Mouse (Mus musculus) MEL (cell line): ENCODE results near the gene Atg7. TPM values are rescaled to one million over a fixed set of nuclear protein-coding genes. Genes with fewer than 3 reads are reported as not detected.

Experiments used
- DNase-seq: peaks from one replicate; pipeline ENCODE4 v3.0.0; 2011; ENCODE audit warnings: low read depth, low spot score
- H3K27ac ChIP-seq: 2 replicates; pipeline ENCODE4 v1.5.1; 2012; ENCODE audit warnings: low read depth, mild to moderate bottlenecking, control low read depth, low read length, moderate library complexity; ENCODE audit not compliant: control insufficient read depth
- H3K27me3 ChIP-seq, 2 experiments: fragments of 150-350 bp in 1 of 2; sonication (generic) in 1 of 2; 2 replicates each; pipeline ENCODE4 v1.6.1; 2012; ENCODE audit warnings: low read length in 2 of 2, mild to moderate bottlenecking in 2 of 2, improper control_type of control experiment in 1 of 2, moderate library complexity in 1 of 2; ENCODE audit not compliant: insufficient read depth in 2 of 2, control insufficient read depth in 1 of 2
- H3K36me3 ChIP-seq, 2 experiments: 2 replicates each; pipeline ENCODE4 v1.6.1; 2012 to 2014; ENCODE audit warnings: low read length in 2 of 2, improper control_type of control experiment in 1 of 2, inconsistent platforms in 1 of 2, mild to moderate bottlenecking in 1 of 2; ENCODE audit not compliant: insufficient read depth in 2 of 2, control insufficient read depth in 1 of 2
- H3K4me1 ChIP-seq, 2 experiments: fragments of 150-350 bp in 1 of 2; sonication (generic) in 1 of 2; 2 replicates each; pipeline ENCODE4 v1.6.1; 2012; ENCODE audit warnings: low read length in 2 of 2, improper control_type of control experiment in 1 of 2, mild to moderate bottlenecking in 1 of 2; ENCODE audit not compliant: insufficient read depth in 2 of 2, control insufficient read depth in 1 of 2
- H3K4me3 ChIP-seq, 2 experiments: fragments of 150-350 bp in 1 of 2; sonication (generic) in 1 of 2; 2 replicates each; pipeline ENCODE4 v1.5.1; 2012; ENCODE audit warnings: low read depth in 2 of 2, low read length in 2 of 2, mild to moderate bottlenecking in 2 of 2, moderate library complexity in 2 of 2, control low read depth in 1 of 2, improper control_type of control experiment in 1 of 2; ENCODE audit not compliant: control insufficient read depth in 1 of 2, insufficient read depth in 1 of 2
- H3K79me2 ChIP-seq: 2 replicates; pipeline ENCODE4 v1.6.1; 2012; ENCODE audit warnings: mild to moderate bottlenecking, low read length, moderate library complexity; ENCODE audit not compliant: control insufficient read depth, poor library complexity, insufficient read depth
- H3K9ac ChIP-seq: 2 replicates; pipeline ENCODE4 v1.6.1; 2012; ENCODE audit warnings: low read depth, mild to moderate bottlenecking, control low read depth, low read length, moderate library complexity; ENCODE audit not compliant: control insufficient read depth, poor library complexity, severe bottlenecking
- H3K9me3 ChIP-seq: fragments of 150-350 bp; sonication (generic); replicated peaks from 2 replicates; pipeline ENCODE4 v1.6.1; 2012; ENCODE audit warnings: mild to moderate bottlenecking, low read length, improper control_type of control experiment, moderate library complexity; ENCODE audit not compliant: insufficient read depth
- BHLHE40 ChIP-seq: IDR thresholded peaks from 2 replicates; pipeline ENCODE4 v1.6.1; 2012; ENCODE audit warnings: low read depth, mild to moderate bottlenecking, inconsistent platforms, low read length, improper control_type of control experiment, borderline replicate concordance
- CTCF ChIP-seq, 3 experiments: IDR thresholded peaks in 2 of 3; conservative IDR thresholded peaks in 1 of 3; 2 replicates each; pipeline ENCODE4 v1.5.1; 2011 to 2012; ENCODE audit warnings: low read length in 3 of 3, low read depth in 2 of 3, mild to moderate bottlenecking in 2 of 3, improper control_type of control experiment in 1 of 3, inconsistent platforms in 1 of 3, mixed read lengths in 1 of 3, moderate library complexity in 1 of 3; ENCODE audit not compliant: control insufficient read depth in 1 of 3, insufficient read depth in 1 of 3, poor library complexity in 1 of 3, severe bottlenecking in 1 of 3
- E2F4 ChIP-seq: IDR thresholded peaks from 2 replicates; pipeline ENCODE4 v1.6.1; 2011; ENCODE audit warnings: low read depth, low read length, improper control_type of control experiment, borderline replicate concordance
- EP300 ChIP-seq, 2 experiments: IDR thresholded peaks; 2 replicates each; pipeline ENCODE4 v1.6.1; 2011; ENCODE audit warnings: improper control_type of control experiment in 2 of 2, low read length in 2 of 2, low read depth in 1 of 2, mild to moderate bottlenecking in 1 of 2
- ETS1 ChIP-seq: IDR thresholded peaks from 2 replicates; pipeline ENCODE4 v1.6.1; 2012; ENCODE audit warnings: low read depth, mild to moderate bottlenecking, inconsistent platforms, low read length, improper control_type of control experiment, moderate library complexity
- GABPA ChIP-seq: IDR thresholded peaks from 2 replicates; pipeline ENCODE4 v1.6.1; 2012; ENCODE audit warnings: low read depth, mild to moderate bottlenecking, inconsistent platforms, low read length, improper control_type of control experiment, moderate library complexity
- HCFC1 ChIP-seq: IDR thresholded peaks from 2 replicates; pipeline ENCODE4 v1.6.1; 2012; ENCODE audit warnings: low read depth, mild to moderate bottlenecking, inconsistent platforms, low read length, improper control_type of control experiment, moderate library complexity
- JUND ChIP-seq: IDR thresholded peaks from 2 replicates; pipeline ENCODE4 v1.6.1; 2011; ENCODE audit warnings: low read depth, mild to moderate bottlenecking, improper control_type of control experiment, low read length
- MAFK ChIP-seq: IDR thresholded peaks from 2 replicates; pipeline ENCODE4 v1.6.1; 2011; ENCODE audit warnings: low read depth, mild to moderate bottlenecking, low read length, improper control_type of control experiment, borderline replicate concordance
- MAZ ChIP-seq: IDR thresholded peaks from 2 replicates; pipeline ENCODE4 v1.6.1; 2012; ENCODE audit warnings: low read depth, mild to moderate bottlenecking, inconsistent platforms, low read length, improper control_type of control experiment
- MXI1 ChIP-seq: IDR thresholded peaks from 2 replicates; pipeline ENCODE4 v1.6.1; 2011; ENCODE audit warnings: mild to moderate bottlenecking, low read depth, low read length, improper control_type of control experiment
- MYC ChIP-seq: IDR thresholded peaks from 2 replicates; pipeline ENCODE4 v1.6.1; 2011; ENCODE audit warnings: low read depth, mild to moderate bottlenecking, low read length, improper control_type of control experiment, moderate library complexity
- POLR2AphosphoS2 ChIP-seq: IDR thresholded peaks from 2 replicates; pipeline ENCODE4 v1.6.1; 2011; ENCODE audit warnings: low read length, improper control_type of control experiment
- POLR2AphosphoS5 ChIP-seq: IDR thresholded peaks from 2 replicates; pipeline ENCODE4 v1.6.1; 2012; ENCODE audit warnings: low read depth, borderline replicate concordance, mild to moderate bottlenecking, inconsistent platforms, low read length, moderate library complexity, mixed read lengths
- RAD21 ChIP-seq: IDR thresholded peaks from 2 replicates; pipeline ENCODE4 v1.6.1; 2011; ENCODE audit warnings: mild to moderate bottlenecking, low read depth, low read length, improper control_type of control experiment
- RCOR1 ChIP-seq: IDR thresholded peaks from 2 replicates; pipeline ENCODE4 v1.6.1; 2012; ENCODE audit warnings: low read depth, mild to moderate bottlenecking, inconsistent platforms, low read length, improper control_type of control experiment
- SIN3A ChIP-seq: IDR thresholded peaks from 2 replicates; pipeline ENCODE4 v1.6.1; 2012; ENCODE audit warnings: low read length, improper control_type of control experiment, inconsistent platforms
- SMC3 ChIP-seq: IDR thresholded peaks from 2 replicates; pipeline ENCODE4 v1.6.1; 2011; ENCODE audit warnings: low read depth, low read length, improper control_type of control experiment
- TCF12 ChIP-seq: IDR thresholded peaks from 2 replicates; pipeline ENCODE4 v1.6.1; 2014; ENCODE audit warnings: low read depth, mild to moderate bottlenecking, inconsistent platforms, low read length, improper control_type of control experiment, moderate library complexity
- UBTF ChIP-seq: IDR thresholded peaks from 2 replicates; pipeline ENCODE4 v1.6.1; 2012; ENCODE audit warnings: low read depth, mild to moderate bottlenecking, inconsistent platforms, low read length, improper control_type of control experiment, moderate library complexity, borderline replicate concordance; ENCODE audit not compliant: insufficient read depth
- ZKSCAN1 ChIP-seq: IDR thresholded peaks from 2 replicates; pipeline ENCODE4 v1.6.1; 2012; ENCODE audit warnings: low read depth, mild to moderate bottlenecking, inconsistent platforms, low read length, improper control_type of control experiment, moderate library complexity
- ZMIZ1 ChIP-seq: IDR thresholded peaks from 2 replicates; pipeline ENCODE4 v1.6.1; 2012; ENCODE audit warnings: low read depth, mild to moderate bottlenecking, inconsistent platforms, low read length, improper control_type of control experiment, moderate library complexity
- polyA plus RNA-seq, 2 experiments: library from polyadenylated mRNA; stranded (reverse) in 1 of 2; unstranded in 1 of 2; fragments of >175 nt in 1 of 2; fragments of >200 nt in 1 of 2; gene quantifications; 2 replicates each; pipeline versions ENCODE4 v1.2.1 to v1.2.4; 2012; ENCODE audit warnings: low replicate concordance in 2 of 2, low read depth in 1 of 2; ENCODE audit not compliant: insufficient read length in 2 of 2, insufficient read depth in 1 of 2, missing spikeins in 1 of 2
- total RNA-seq: library from RNA; depleted of rRNA; stranded (reverse); fragments of 300-350 nt; gene quantifications from 2 replicates; pipeline ENCODE4 v1.2.3, GENCODE M21; 2012

The Atg7 gene
- total and polyA plus RNA-seq, 3 experiments = 14.6 TPM; not detected in 1

DNA sequence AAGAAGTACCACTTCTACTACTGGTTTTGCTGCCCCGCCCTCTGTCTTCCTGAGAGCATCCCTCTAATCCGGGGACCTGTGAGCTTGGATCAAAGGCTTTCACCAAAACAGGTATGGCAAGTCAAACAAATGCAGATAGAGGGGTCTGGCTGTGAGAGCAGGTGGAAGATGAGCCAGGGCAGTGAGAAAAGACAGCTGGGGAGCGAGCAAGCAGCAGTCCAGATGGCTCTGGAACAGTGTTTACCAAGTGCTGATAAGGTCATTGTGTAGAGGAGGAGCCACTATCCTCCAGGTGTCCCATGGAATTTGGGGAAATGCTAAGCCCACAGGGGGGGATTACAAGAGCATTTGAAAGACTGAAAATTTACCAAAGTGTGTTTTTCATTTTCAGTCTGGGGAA is 41.5 kb downstream of the Atg7 start:
- H3K27me3 ChIP-seq = no peaks in the 10 kb centered on the region
- H3K27ac ChIP-seq = no peak overlapping the region
- H3K79me2 ChIP-seq = no peaks in the 10 kb centered on the region
- H3K4me1 ChIP-seq = no peaks in the 10 kb centered on the region
- no peaks in the 10 kb centered on the region for H3K9me3 ChIP-seq
- no peak overlapping the region for H3K4me3 ChIP-seq
- H3K36me3 ChIP-seq = no peaks in the 10 kb centered on the region
- H3K9ac ChIP-seq = no peak overlapping the region
- DNase-seq = no peak
- TF ChIP-seq ZKSCAN1 (no peak), MYC (no peak)

DNA sequence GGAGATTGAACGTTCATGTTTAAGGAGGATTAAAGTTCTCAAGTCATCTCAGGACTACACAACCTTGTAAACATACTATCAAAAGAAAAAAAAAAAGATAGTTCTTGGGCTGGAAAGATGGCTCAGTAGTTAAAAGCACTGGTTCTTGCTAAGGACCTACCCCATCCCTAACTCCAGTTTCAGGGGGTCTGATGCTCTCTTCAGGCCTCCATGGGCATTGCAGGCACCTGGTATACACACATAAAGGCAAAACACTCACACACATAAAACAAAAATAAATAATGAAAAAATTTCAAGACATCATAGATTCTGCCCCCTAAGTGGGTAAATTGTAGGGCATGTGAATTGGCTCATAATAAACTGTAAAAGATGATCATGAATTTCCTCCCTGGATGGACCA is 42.5 kb downstream of the Atg7 start:
- Histone ChIP-seq H3K4me1 (no peaks in the 10 kb centered on the region), H3K27ac (no peak overlapping the region), H3K9me3 (no peaks in the 10 kb centered on the region), H3K4me3 (no peak overlapping the region), H3K27me3 (no peaks in the 10 kb centered on the region), H3K79me2 (no peaks in the 10 kb centered on the region), H3K36me3 (no peaks in the 10 kb centered on the region), H3K9ac (no peak overlapping the region)
- peak; percentile 32 for DNase-seq
- TF ChIP-seq UBTF (no peak), MXI1 (no peak), RAD21 (peak; percentile 12), MAFK (no peak), CTCF (IDR thresholded peaks at IDR 0.05 in 2 of 3, conservative IDR thresholded peaks at IDR 0.05 in 1 of 3; ENCODE audit: control insufficient read depth in 1 of 3, insufficient read depth in 1 of 3, low read depth in 2 of 3, low read length in 3 of 3, poor library complexity in 1 of 3, severe bottlenecking in 1 of 3) (peak in 1 of 3 experiments; percentile 19; a peak in 1 of 6 replicates), BHLHE40 (no peak), RCOR1 (no peak)

DNA sequence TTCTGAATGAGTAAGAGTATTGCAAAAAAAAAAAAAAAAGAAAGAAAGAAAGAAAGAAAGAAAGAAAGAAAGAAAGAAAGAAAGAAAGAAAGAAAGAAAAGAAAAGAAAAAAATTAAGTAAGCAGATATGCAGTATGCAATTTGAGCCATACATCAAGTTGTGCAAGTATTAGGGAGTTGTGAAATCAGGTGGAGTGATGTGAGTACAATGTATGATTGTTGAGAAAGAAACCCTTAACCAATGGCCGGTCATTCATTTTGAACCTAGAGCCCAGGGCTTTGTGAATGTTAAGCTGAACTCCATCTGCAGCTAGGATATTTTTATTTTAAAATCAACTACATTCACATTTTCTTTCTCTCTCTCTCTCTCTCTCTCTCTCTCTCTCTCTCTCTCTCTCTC is 44.1 kb downstream of the Atg7 start:
- DNase-seq = no peak
- Histone ChIP-seq H3K79me2 (no peaks in the 10 kb centered on the region), H3K27ac (no peak overlapping the region), H3K27me3 (no peaks in the 10 kb centered on the region), H3K9me3 (no peaks in the 10 kb centered on the region), H3K36me3 (no peaks in the 10 kb centered on the region), H3K9ac (no peak overlapping the region), H3K4me3 (no peak overlapping the region), H3K4me1 (no peaks in the 10 kb centered on the region)
- TF ChIP-seq ZKSCAN1 (no peak), EP300 (IDR thresholded peaks at IDR 0.05; ENCODE audit: low read depth in 1 of 2, low read length in 2 of 2) (no peak), MYC (no peak), MAZ (no peak), RAD21 (no peak), HCFC1 (no peak), GABPA (no peak), SMC3 (no peak), POLR2AphosphoS2 (no peak), RCOR1 (no peak), SIN3A (no peak), POLR2AphosphoS5 (no peak), E2F4 (no peak), ETS1 (no peak), TCF12 (no peak), JUND (no peak), ZMIZ1 (no peak)
